Mouse (Mus musculus): ENCODE results near the gene Gm40193.
"Not testable (repeated sequence)": the region's sequence is repeated elsewhere in the genome, so short reads cannot be mapped to it uniquely, and the experiment has no call there.

The Gm40193 gene

DNA sequence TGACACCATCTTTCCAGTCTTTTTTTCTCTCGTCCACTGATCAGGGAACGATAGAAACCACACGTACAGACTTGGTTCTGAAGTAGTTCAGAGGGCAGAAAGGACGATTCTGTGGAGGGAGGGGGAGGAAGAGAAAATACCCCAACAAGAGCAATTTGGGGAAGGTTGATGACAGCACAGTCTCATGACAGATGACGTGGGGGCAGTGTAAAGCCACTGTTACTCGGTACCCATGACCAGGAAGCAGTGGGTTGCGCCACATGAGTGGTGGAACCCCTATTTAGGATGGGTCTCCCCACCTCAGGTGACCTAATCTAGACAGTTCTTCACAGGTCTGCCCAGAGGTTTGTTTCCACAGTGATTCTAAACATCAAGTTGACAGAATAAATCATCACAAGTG is 4.1 kb downstream of the Gm40193 start:
- no peaks in the 10 kb centered on the region for H3K9me3 ChIP-seq (ENCODE audit: low read length)
- peaks cover 38% of the 10 kb centered on the region for H3K36me3 ChIP-seq (ENCODE audit: insufficient read depth, low read length)
- H3K4me3 ChIP-seq (replicated peaks; ENCODE audit: low read length): no peak overlapping the region
- H3K4me1 ChIP-seq (replicated peaks; ENCODE audit: low read depth, low read length): peaks cover 33% of the 10 kb centered on the region
- H3K27me3 ChIP-seq (ENCODE audit: insufficient read depth, low read length): no peaks in the 10 kb centered on the region
- TF ChIP-seq POU5F1 (IDR thresholded peaks at IDR 0.05; ENCODE audit: borderline replicate concordance, low read length) (no peak), CTCF (conservative IDR thresholded peaks at IDR 0.05; ENCODE audit: low read length) (no peak), NANOG (IDR thresholded peaks at IDR 0.05; ENCODE audit: borderline replicate concordance, low read length) (no peak)

DNA sequence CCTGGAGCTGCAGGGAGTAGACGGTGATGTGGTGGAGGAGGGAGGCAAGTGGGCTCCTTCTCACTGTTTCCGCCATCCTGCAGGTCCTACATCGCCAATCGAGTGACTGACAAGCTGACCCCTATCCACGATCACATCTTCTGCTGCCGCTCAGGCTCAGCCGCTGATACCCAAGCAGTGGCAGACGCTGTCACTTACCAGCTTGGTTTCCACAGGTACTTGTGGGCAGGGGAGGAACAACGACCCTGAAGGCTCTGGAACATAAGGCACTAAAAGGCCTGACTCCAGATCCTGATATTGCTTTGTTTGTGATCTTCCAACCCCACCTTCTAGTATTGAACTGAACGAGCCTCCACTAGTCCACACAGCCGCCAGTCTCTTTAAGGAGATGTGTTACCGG is 6.5 kb downstream of the Gm40193 start:
- no peak for TF ChIP-seq CTCF (conservative IDR thresholded peaks at IDR 0.05; ENCODE audit: low read length)
- TF ChIP-seq NANOG (IDR thresholded peaks at IDR 0.05; ENCODE audit: borderline replicate concordance, low read length): no peak
- no peak for TF ChIP-seq POU5F1 (IDR thresholded peaks at IDR 0.05; ENCODE audit: borderline replicate concordance, low read length)
- Histone ChIP-seq H3K27me3 (ENCODE audit: insufficient read depth, low read length) (no peaks in the 10 kb centered on the region), H3K4me1 (replicated peaks; ENCODE audit: low read depth, low read length) (peaks cover 35% of the 10 kb centered on the region), H3K36me3 (ENCODE audit: insufficient read depth, low read length) (peaks cover 38% of the 10 kb centered on the region), H3K9me3 (ENCODE audit: low read length) (no peaks in the 10 kb centered on the region), H3K4me3 (replicated peaks; ENCODE audit: low read length) (peak overlapping the region; percentile 99)

DNA sequence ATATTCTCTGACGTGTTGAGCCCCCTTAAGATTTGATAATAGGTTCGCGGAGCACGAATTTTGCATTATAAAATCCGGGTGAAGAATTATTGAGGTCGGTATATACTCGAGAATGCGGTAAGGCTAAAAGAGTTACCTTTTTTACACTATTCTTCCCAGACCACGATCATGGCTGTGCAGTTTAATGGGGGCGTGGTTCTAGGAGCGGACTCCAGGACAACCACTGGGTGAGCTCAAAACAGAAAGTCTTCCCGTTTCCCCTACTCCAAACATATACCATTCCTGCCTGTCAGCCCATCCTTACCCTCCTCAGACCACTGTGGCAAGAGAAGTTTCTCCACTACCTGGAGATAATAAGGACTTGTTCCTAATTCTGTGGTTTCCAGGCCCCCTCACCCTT is 7.0 kb downstream of the Gm40193 start:
- no peaks in the 10 kb centered on the region for H3K9me3 ChIP-seq (ENCODE audit: low read length)
- TF ChIP-seq CTCF (conservative IDR thresholded peaks at IDR 0.05; ENCODE audit: low read length) (no peak), NANOG (IDR thresholded peaks at IDR 0.05; ENCODE audit: borderline replicate concordance, low read length) (no peak), POU5F1 (IDR thresholded peaks at IDR 0.05; ENCODE audit: borderline replicate concordance, low read length) (no peak)
- H3K4me1 ChIP-seq (replicated peaks; ENCODE audit: low read depth, low read length): peaks cover 38% of the 10 kb centered on the region
- H3K27me3 ChIP-seq (ENCODE audit: insufficient read depth, low read length): peaks cover 3% of the 10 kb centered on the region
- peaks cover 38% of the 10 kb centered on the region for H3K36me3 ChIP-seq (ENCODE audit: insufficient read depth, low read length)
- peak overlapping the region; percentile 99 for H3K4me3 ChIP-seq (replicated peaks; ENCODE audit: low read length)

DNA sequence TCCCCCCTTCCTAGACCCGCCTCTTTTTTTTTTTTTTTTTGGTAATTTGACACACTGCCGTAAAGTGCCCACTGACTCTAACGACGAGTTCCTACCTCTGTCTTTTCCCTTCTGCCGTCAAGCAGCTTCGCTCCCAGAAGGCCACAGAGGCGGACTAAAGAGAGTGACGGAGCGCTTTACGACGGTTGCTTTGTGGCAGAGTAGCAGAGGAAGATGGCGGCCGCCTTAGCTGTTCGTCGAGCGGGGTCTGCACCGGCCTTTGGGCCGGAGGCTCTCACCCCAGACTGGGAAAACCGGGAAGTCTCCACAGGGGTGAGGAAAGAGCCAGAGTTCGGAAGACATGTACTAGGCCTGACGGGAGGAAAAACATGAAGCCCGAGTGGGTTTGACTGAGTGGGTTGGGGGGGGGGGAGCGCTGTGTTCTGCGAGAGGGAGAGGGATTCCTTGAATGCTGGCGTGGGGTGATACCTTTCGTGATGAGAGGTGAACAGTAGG is 7.5 kb downstream of the Gm40193 start, which contains the start of gene Psmb6:
Psmb6 (plus strand) TSS at position 184 of the 495 bp plus-strand sequence.
- H3K36me3 ChIP-seq (ENCODE audit: insufficient read depth, low read length): peaks cover 38% of the 10 kb centered on the region
- H3K4me1 ChIP-seq (replicated peaks; ENCODE audit: low read depth, low read length): peaks cover 42% of the 10 kb centered on the region
- no peak for TF ChIP-seq POU5F1 (IDR thresholded peaks at IDR 0.05; ENCODE audit: borderline replicate concordance, low read length)
- TF ChIP-seq NANOG (IDR thresholded peaks at IDR 0.05; ENCODE audit: borderline replicate concordance, low read length): no peak
- no peak for TF ChIP-seq CTCF (conservative IDR thresholded peaks at IDR 0.05; ENCODE audit: low read length)
- peak within 1 kb of the TSS; percentile 99 for H3K4me3 ChIP-seq (replicated peaks; ENCODE audit: low read length)
- H3K27me3 ChIP-seq (ENCODE audit: insufficient read depth, low read length): peaks cover 8% of the 10 kb centered on the region
- no peaks in the 10 kb centered on the region for H3K9me3 ChIP-seq (ENCODE audit: low read length)

DNA sequence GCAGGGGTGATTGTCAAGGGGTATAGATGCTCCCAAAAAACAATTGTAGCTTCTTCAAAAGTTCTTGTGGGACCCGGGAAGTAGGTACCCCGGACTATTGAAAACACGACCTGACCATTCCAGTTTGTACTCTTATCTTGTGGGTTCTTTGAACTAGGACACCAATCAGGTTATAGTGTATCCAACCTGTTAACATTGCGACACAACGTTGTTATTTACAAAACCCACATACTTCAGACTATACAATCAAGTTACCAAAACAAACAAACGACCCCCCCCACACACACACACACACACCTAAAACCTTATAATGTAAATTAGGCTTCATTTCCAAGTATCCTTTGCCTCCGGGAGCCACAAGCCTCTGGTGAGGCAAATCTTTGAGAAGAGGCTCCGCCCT is 8.0 kb downstream of the Gm40193 start:
- Histone ChIP-seq H3K4me1 (replicated peaks; ENCODE audit: low read depth, low read length) (peaks cover 46% of the 10 kb centered on the region), H3K36me3 (ENCODE audit: insufficient read depth, low read length) (peaks cover 38% of the 10 kb centered on the region), H3K9me3 (ENCODE audit: low read length) (no peaks in the 10 kb centered on the region), H3K27me3 (ENCODE audit: insufficient read depth, low read length) (peaks cover 13% of the 10 kb centered on the region), H3K4me3 (replicated peaks; ENCODE audit: low read length) (peak overlapping the region; percentile 99)
- TF ChIP-seq POU5F1 (IDR thresholded peaks at IDR 0.05; ENCODE audit: borderline replicate concordance, low read length): no peak
- no peak for TF ChIP-seq NANOG (IDR thresholded peaks at IDR 0.05; ENCODE audit: borderline replicate concordance, low read length)
- no peak for TF ChIP-seq CTCF (conservative IDR thresholded peaks at IDR 0.05; ENCODE audit: low read length)

DNA sequence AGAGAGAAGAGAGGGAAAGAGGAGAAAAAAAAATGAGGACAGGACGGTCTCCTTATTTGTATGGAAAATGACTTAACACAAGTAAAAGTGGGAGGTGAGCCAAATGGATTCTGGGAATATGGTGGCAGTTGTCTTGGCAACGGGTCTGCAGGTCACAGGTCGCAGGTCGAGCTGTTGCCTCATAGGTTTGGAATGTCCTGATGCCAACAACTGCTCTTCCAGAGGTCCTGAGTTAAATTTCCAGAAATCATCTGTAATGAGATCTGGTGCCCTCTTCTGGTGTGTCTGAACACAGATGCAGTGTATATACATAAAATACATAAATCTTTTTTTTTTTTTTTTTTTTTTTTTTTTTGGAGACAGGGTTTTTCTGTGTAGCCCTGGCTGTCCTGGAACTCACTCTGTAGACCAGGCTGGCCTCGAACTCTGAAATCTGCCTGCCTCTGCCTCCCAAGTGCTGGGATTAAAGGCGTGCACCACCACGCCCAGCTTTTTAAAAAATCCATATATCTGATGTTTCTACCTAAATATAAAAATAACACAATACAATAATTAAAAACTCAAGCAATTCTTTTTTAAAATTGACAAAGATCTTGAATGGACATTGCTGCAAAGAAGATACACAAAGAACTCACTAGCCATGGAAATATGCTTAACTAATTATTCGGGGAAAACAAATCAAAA is 9.3 kb downstream of the Gm40193 start:
- Histone ChIP-seq H3K27me3 (ENCODE audit: insufficient read depth, low read length) (peaks cover 26% of the 10 kb centered on the region), H3K36me3 (ENCODE audit: insufficient read depth, low read length) (peaks cover 27% of the 10 kb centered on the region), H3K4me1 (replicated peaks; ENCODE audit: low read depth, low read length) (peaks cover 57% of the 10 kb centered on the region)
- H3K4me3 ChIP-seq (replicated peaks; ENCODE audit: low read length); H3K9me3 ChIP-seq (ENCODE audit: low read length): not testable (repeated sequence)

DNA sequence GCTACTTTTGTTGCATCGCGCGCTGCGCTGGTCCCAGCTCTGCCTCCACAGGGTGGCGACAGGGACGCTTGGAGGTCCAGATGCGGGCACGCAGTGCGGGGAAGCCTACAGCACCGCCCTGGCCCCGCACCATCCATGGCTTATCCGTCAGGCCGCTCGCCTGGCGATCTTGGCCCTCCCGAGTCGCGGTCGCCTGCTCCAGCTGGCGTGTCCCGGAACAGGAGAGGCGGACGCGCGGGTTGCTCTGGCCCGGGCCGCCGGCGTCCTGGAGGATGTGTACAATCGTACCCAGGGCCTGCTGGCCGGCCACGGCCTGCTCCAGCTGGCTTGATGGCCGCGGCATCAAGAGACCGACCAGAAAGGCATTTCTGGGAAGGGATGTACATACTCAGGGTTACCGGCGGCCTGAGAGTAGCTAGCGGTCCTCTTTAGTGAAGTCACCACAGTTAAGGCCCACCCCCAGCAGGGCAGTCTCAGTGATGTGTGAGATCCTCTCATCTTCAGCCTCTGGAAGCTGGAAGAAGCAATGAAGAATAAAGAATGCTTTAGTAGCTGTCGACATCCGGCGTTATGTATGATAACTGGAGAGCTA is 12.5 kb downstream of the Gm40193 start:
- TF ChIP-seq POU5F1 (IDR thresholded peaks at IDR 0.05; ENCODE audit: borderline replicate concordance, low read length) (no peak), NANOG (IDR thresholded peaks at IDR 0.05; ENCODE audit: borderline replicate concordance, low read length) (no peak), CTCF (conservative IDR thresholded peaks at IDR 0.05; ENCODE audit: low read length) (no peak)
- peaks cover 27% of the 10 kb centered on the region for H3K27me3 ChIP-seq (ENCODE audit: insufficient read depth, low read length)
- peaks cover 41% of the 10 kb centered on the region for H3K4me1 ChIP-seq (replicated peaks; ENCODE audit: low read depth, low read length)
- H3K9me3 ChIP-seq (ENCODE audit: low read length): no peaks in the 10 kb centered on the region
- peak overlapping the region; percentile 78 for H3K4me3 ChIP-seq (replicated peaks; ENCODE audit: low read length)
- H3K36me3 ChIP-seq (ENCODE audit: insufficient read depth, low read length): no peaks in the 10 kb centered on the region

DNA sequence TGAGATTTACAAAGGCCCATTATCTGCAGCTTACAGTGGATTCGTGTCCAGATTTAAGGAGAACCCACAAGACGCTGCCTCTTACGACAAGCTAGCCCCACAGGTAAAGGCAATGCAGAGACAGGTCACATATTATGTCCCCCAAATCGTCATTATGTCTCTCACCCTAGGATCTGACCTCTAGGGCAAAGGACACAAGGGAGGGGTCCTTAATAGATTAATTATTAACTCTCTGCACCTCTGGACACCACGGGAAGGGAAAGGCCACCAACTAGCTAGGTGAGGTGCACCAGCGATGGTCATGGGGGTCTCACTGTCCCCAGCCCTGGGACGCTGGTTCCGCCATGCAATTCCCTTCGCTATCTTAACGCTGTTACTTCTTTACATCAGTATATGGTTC is 13.8 kb downstream of the Gm40193 start, which contains the start of gene Gltpd2:
Gltpd2 (plus strand) TSS at position 274 of the 400 bp plus-strand sequence.
- peak within 1 kb of the TSS; percentile 78 for H3K4me3 ChIP-seq (replicated peaks; ENCODE audit: low read length)
- no peaks in the 10 kb centered on the region for H3K9me3 ChIP-seq (ENCODE audit: low read length)
- H3K4me1 ChIP-seq (replicated peaks; ENCODE audit: low read depth, low read length): peaks cover 38% of the 10 kb centered on the region
- no peaks in the 10 kb centered on the region for H3K36me3 ChIP-seq (ENCODE audit: insufficient read depth, low read length)
- H3K27me3 ChIP-seq (ENCODE audit: insufficient read depth, low read length): peaks cover 30% of the 10 kb centered on the region
- no peak for TF ChIP-seq CTCF (conservative IDR thresholded peaks at IDR 0.05; ENCODE audit: low read length)
- TF ChIP-seq NANOG (IDR thresholded peaks at IDR 0.05; ENCODE audit: borderline replicate concordance, low read length): no peak
- TF ChIP-seq POU5F1 (IDR thresholded peaks at IDR 0.05; ENCODE audit: borderline replicate concordance, low read length): no peak

Measured in E14TG2a.4 (cell line).